Mouse (Mus musculus) hindbrain, embryonic 10.5 days (tissue): Measurements from ENCODE around the gene Ttll5. TPM values are rescaled to one million over a fixed set of nuclear protein-coding genes. Genes with fewer than 3 reads are reported as not detected.

Source experiments
- DNase-seq: peaks from one replicate; pipeline ENCODE4 v3.0.0-alpha.2; 2017; ENCODE audit warnings: low spot score
- H3K27ac ChIP-seq: fragments of 300-500 bp; sonication (generic); 2 replicates; pipeline ENCODE4 v1.5.1; 2016; ENCODE audit warnings: mild to moderate bottlenecking, moderate library complexity
- H3K27me3 ChIP-seq: fragments of 300-500 bp; sonication (generic); 2 replicates; pipeline ENCODE4 v1.6.1; 2016; ENCODE audit warnings: mild to moderate bottlenecking; ENCODE audit not compliant: poor library complexity, insufficient read depth, severe bottlenecking
- H3K36me3 ChIP-seq: fragments of 300-500 bp; sonication (generic); 2 replicates; pipeline ENCODE4 v1.6.1; 2016; ENCODE audit warnings: mild to moderate bottlenecking, moderate library complexity
- H3K4me1 ChIP-seq: fragments of 300-500 bp; sonication (generic); replicated peaks from 2 replicates; pipeline ENCODE4 v1.6.1; 2016; ENCODE audit warnings: mild to moderate bottlenecking
- H3K4me3 ChIP-seq: fragments of 300-500 bp; sonication (generic); 2 replicates; pipeline ENCODE4 v1.5.1; 2016; ENCODE audit warnings: mild to moderate bottlenecking, moderate library complexity
- H3K9me3 ChIP-seq: fragments of 300-500 bp; sonication (generic); 2 replicates; pipeline ENCODE4 v1.6.1; 2016; ENCODE audit warnings: mild to moderate bottlenecking, moderate library complexity
- WGBS: fragments of 180-500 bp; shearing (Covaris S2); methylation state at CpG from one replicate; pipeline ENCODE4 v1.1.7; 2016; 5-methylcytosine and 5-hydroxymethylcytosine counted together
- polyA plus RNA-seq: library from polyadenylated mRNA; unstranded; fragments of >200 nt; fragmentation: Nextera tagmentation; extraction: Ambion mirVana; gene quantifications from 2 replicates; pipeline ENCODE4 v1.2.1, GENCODE M21; 2016

Gene Ttll5
- 18.0 and 18.3 TPM in 2 replicates for polyA plus RNA-seq

DNA sequence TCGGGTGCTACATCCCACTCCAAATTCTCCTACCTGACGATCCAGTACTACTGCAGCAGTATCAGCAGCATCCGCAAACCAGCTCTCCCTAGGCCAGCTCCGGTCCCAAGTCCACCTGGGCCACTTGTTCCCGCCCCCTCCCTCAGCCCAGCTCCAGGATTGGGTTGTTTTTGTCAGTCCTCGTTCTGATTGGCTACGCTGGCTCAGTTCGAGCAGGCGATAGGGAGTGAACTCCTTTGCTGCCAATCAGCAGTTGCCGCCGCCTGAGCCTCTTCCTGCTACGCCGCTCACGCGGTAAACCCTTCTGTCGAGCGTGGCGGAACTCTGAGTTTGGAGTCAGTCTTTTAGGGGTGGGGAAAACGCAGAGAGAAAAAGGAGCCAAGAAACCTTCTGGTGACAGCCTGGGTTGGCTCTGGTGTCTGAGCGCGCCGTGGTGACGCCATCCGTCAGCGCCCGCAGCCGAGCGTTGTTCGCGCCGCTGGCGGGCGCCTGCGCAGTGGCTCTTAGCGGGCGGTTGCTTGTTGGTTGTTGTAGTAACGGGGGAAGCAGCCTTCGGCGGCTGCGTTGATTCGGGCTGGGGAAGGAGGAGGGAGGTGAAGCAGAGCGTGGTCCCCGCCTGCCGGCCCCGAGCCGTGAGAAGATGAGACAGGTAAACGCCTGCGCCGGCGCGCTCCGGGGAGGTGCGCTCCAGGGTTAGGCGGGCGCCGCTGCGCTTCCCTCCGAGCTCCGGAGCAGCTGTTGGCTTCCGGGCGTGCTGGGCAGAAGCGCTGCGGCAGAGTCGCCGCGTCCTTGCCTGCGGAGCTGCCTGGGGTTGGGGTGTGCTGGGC, at the start of gene Ttll5, which contains the start of gene Erg28:
Gene Ttll5, plus strand, starts transcription at position 222 of the 827 bp plus-strand sequence.
Gene Erg28, minus strand, starts transcription at position 113 of the 827 bp plus-strand sequence.
- Histone ChIP-seq H3K9me3 (no peaks in the 10 kb centered on the region), H3K4me1 (peaks cover 26% of the 10 kb centered on the region), H3K4me3 (peak within 1 kb of the TSS; percentile 88), H3K27me3 (no peaks in the 10 kb centered on the region), H3K27ac (peak within 1 kb of the TSS; percentile 96), H3K36me3 (peaks cover 56% of the 10 kb centered on the region)
- DNase-seq, result peak; percentile 97
- under 1% methylated on average over 67 of the region's 67 CpGs for WGBS

- H3K27ac ChIP-seq, result no peak overlapping the region
- WGBS, result 86% methylated on average over 3 of the region's 3 CpGs
- no peak overlapping the region for H3K4me3 ChIP-seq
- DNase-seq, result no peak
- 0 out of 2 replicates have a peak, but pooled peaks cover under 1% of the 10 kb centered on the region for H3K9me3 ChIP-seq
- no peaks in the 10 kb centered on the region for H3K27me3 ChIP-seq
- H3K4me1 ChIP-seq, result peaks cover 13% of the 10 kb centered on the region
- H3K36me3 ChIP-seq, result no peaks in the 10 kb centered on the region
These were observed 45.5 kb upstream of the Ttll5 start for GRCm38 (mm10) chr12:85778962-85779361.

DNA sequence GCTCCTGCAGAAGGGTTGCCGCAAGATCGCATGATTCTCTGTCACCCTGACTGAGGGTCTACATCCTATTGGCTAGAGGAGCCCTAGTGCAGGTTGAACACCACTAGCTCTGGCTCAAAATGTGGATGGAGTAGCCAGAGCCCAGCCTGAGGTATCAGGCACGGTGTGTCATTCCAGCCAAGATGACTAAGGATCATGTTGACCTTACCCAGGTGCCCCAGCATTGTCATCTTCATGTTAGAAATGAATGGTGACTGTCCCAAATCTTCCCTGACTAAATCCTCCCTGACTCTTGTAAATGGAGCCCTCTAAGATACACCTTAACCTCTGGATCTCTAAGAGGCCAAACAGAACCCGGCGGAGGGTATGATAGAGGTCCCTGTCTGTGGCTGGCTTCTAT, 44.8 kb upstream of the Ttll5 start:
- WGBS, result 92% methylated on average over 5 of the region's 5 CpGs
- Histone ChIP-seq H3K4me1 (peaks cover 13% of the 10 kb centered on the region), H3K4me3 (no peak overlapping the region), H3K36me3 (no peaks in the 10 kb centered on the region), H3K27ac (no peak overlapping the region), H3K27me3 (no peaks in the 10 kb centered on the region), H3K9me3 (no peaks in the 10 kb centered on the region)
- DNase-seq, result no peak

DNA sequence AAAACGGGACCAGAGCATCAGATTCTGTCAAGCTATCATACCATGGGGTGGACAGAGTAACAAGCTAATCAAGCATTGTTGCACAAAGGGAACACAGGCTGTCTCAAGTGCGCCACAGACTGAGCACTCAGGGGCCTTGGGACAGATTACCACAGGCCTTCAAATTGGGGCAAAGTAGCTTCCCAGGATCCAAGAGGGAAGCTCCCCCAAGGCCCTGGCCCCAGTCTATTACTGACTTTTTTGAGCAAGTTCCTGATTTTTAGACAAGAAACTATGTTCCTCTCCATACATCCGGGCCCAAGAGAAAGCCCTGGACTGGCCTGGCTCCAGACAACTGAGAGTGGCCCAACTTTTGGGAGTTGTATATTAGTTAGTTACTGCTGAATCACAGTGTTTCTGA, 42.9 kb upstream of the Ttll5 start:
- no peaks in the 10 kb centered on the region for H3K9me3 ChIP-seq
- WGBS, result 85% methylated on average over 3 of the region's 3 CpGs

GRCm38 (mm10) chr12:85784916-85785815, 39.3 kb upstream of the Ttll5 start:
- no peak for DNase-seq
- Histone ChIP-seq H3K36me3 (no peaks in the 10 kb centered on the region), H3K4me1 (peaks cover 14% of the 10 kb centered on the region), H3K27ac (no peak overlapping the region), H3K9me3 (no peaks in the 10 kb centered on the region), H3K4me3 (no peak overlapping the region), H3K27me3 (no peaks in the 10 kb centered on the region)
- 76% methylated on average over 19 of the region's 19 CpGs for WGBS

More for the DNA sequence above, 42.9 kb upstream of the Ttll5 start:
- Histone ChIP-seq H3K4me1 (peaks cover 23% of the 10 kb centered on the region), H3K36me3 (no peaks in the 10 kb centered on the region), H3K27ac (no peak overlapping the region), H3K4me3 (no peak overlapping the region), H3K27me3 (no peaks in the 10 kb centered on the region)
- DNase-seq, result no peak

- Histone ChIP-seq H3K4me1 (peaks cover 6% of the 10 kb centered on the region; the same call in 1 of the 2 replicates), H3K27ac (no peak overlapping the region), H3K4me3 (no peak overlapping the region), H3K27me3 (no peaks in the 10 kb centered on the region), H3K36me3 (no peaks in the 10 kb centered on the region), H3K9me3 (no peaks in the 10 kb centered on the region)
- DNase-seq, result no peak
- 82% methylated on average over 4 of the region's 4 CpGs for WGBS
These were observed 32.3 kb upstream of the Ttll5 start for GRCm38 (mm10) chr12:85792158-85792557.

DNA sequence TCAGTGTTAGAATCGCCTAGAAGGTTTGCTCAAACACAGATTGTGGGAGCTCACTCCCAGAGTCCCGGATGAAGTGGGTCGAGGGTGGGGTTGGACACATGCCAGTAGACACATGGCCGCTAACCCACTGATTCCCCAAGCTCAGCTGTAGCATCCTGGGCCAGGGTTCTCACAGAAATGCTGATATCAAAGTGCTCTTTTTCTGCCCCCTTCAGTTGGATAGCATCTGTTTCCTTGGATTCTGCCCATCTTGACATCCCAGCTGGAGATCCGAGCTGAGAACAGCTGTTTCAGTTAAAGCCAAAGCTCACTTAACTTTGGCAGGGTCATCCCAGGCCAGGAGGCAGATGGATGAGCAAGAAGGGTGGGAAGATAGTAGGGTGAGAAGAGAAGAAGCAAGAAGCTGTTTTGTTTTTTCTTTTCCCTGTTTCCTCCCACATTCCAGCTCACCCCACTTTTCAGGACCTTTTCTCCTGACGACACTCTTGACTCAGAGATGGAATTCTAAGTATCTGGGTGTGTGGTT, 31.6 kb upstream of the Ttll5 start:
- Histone ChIP-seq H3K27ac (no peak overlapping the region), H3K36me3 (no peaks in the 10 kb centered on the region), H3K4me1 (peaks cover 6% of the 10 kb centered on the region; the same call in 1 of the 2 replicates), H3K27me3 (no peaks in the 10 kb centered on the region), H3K4me3 (no peak overlapping the region), H3K9me3 (no peaks in the 10 kb centered on the region)
- no peak for DNase-seq
- 78% methylated on average over 6 of the region's 6 CpGs for WGBS

GRCm38 (mm10) chr12:85794094-85794493, 30.4 kb upstream of the Ttll5 start:
- H3K36me3 ChIP-seq, result no peaks in the 10 kb centered on the region
- 84% methylated on average over 2 of the region's 2 CpGs for WGBS

DNA sequence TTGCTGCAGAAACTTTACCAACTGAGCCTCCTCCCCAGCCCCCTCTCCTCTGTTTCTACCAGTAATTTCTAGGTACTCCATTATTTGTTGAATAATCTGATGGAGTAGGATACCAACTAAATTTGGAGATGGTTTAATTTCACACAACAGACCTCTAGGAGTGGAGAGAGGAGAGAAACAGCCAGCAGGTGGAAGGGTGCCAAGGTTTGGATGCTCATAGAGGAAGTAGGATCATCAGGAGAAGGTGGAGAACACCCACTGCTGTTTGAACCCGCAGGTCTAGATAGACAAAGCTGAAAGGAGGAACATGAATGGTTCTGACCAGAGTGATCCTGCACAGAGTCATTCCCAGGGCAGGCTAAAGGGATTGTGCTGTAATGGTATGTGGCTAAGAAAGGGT, 28.9 kb upstream of the Ttll5 start:
- Histone ChIP-seq H3K4me1 (peaks cover 2% of the 10 kb centered on the region; the same call in 1 of the 2 replicates), H3K36me3 (no peaks in the 10 kb centered on the region), H3K4me3 (no peak overlapping the region), H3K9me3 (no peaks in the 10 kb centered on the region), H3K27me3 (no peaks in the 10 kb centered on the region), H3K27ac (no peak overlapping the region)
- no peak for DNase-seq
- WGBS, result 76% methylated on average over 1 of the region's 1 CpGs

More at GRCm38 (mm10) chr12:85794094-85794493, 30.4 kb upstream of the Ttll5 start:
- H3K4me3 ChIP-seq, result no peak overlapping the region
- DNase-seq, result no peak
- H3K9me3 ChIP-seq, result no peaks in the 10 kb centered on the region
- no peaks in the 10 kb centered on the region for H3K27me3 ChIP-seq
- H3K4me1 ChIP-seq, result peaks cover 6% of the 10 kb centered on the region; the same call in 1 of the 2 replicates
- H3K27ac ChIP-seq, result no peak overlapping the region

DNA sequence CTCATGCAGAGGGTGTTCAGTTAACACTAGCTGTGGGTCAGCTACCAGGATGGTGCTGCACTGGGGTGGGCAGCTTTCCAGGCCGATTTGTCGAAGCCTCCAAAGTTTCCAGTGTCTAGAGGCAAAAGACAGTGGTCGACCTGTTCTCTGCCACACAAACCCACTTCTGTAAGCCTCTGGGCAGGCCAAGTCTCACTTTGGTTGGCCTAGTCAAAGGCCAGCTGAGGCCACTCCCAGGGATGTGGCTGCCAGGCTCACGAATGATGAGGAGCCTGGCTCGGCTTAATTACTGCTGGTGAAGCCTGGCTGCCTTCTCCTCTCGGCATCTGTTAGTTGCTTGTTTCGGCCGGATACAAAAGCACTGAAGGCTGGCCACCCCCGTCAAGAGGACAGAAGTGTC, 24.4 kb upstream of the Ttll5 start:
- no peaks in the 10 kb centered on the region for H3K27me3 ChIP-seq
- no peak for DNase-seq
- no peaks in the 10 kb centered on the region for H3K4me1 ChIP-seq
- WGBS, result 64% methylated on average over 9 of the region's 9 CpGs
- H3K9me3 ChIP-seq, result no peaks in the 10 kb centered on the region
- H3K4me3 ChIP-seq, result no peak overlapping the region
- H3K36me3 ChIP-seq, result no peaks in the 10 kb centered on the region
- H3K27ac ChIP-seq, result no peak overlapping the region

DNA sequence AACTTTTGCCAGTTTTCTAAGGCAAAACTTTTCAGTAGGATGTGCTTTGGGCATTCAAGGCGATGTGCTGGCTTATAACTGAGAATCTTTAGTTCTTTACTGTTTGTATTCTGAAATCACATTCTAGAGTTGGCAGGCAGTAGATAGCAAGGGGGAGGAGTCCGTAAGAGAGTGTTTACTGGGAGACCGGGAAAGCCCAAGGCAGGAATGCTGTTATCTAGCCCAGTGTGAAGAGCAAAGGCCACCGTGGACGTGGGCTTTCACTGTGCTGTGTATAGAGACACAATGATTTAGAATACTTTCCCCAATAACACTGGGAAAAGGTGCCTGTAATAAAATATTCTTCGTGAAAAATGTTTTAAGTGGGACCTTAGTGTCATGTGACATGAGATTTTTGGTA, 14.7 kb upstream of the Ttll5 start:
- Histone ChIP-seq H3K4me1 (no peaks in the 10 kb centered on the region), H3K27ac (no peak overlapping the region), H3K27me3 (no peaks in the 10 kb centered on the region), H3K9me3 (no peaks in the 10 kb centered on the region), H3K4me3 (no peak overlapping the region), H3K36me3 (peaks cover 43% of the 10 kb centered on the region)
- WGBS, result 81% methylated on average over 6 of the region's 6 CpGs
- no peak for DNase-seq

GRCm38 (mm10) chr12:85810959-85811358, 13.5 kb upstream of the Ttll5 start:
- H3K36me3 ChIP-seq, result peaks cover 55% of the 10 kb centered on the region
- H3K27me3 ChIP-seq, result no peaks in the 10 kb centered on the region
- H3K27ac ChIP-seq, result no peak overlapping the region
- H3K4me3 ChIP-seq, result no peak overlapping the region
- no peaks in the 10 kb centered on the region for H3K9me3 ChIP-seq
- no peak for DNase-seq
- no peaks in the 10 kb centered on the region for H3K4me1 ChIP-seq
